Mouse (Mus musculus): ENCODE measurements at regions not wholly inside any gene's neighbourhood (a gene's known extent, or its start where the extent isn't known, plus 50 kb on each side); places are given as distances from the start of the nearest gene placed in this dataset.

- no peak for TF ChIP-seq CTCF (IDR thresholded peaks at IDR 0.05; ENCODE audit: extremely low read depth, insufficient read depth, insufficient read length, insufficient replicate concordance)
- TF ChIP-seq POLR2A (IDR thresholded peaks at IDR 0.05; ENCODE audit: low read depth, low read length), result no peak
Measured at GRCm38 (mm10) chr14:53991390-53991789, 262.5 kb downstream of the Dad1 start.

Data from spleen, adult 2 months (tissue).